Comparison of ENCODE assay signal across 8 mouse cellular contexts in the genomic region with DNA sequence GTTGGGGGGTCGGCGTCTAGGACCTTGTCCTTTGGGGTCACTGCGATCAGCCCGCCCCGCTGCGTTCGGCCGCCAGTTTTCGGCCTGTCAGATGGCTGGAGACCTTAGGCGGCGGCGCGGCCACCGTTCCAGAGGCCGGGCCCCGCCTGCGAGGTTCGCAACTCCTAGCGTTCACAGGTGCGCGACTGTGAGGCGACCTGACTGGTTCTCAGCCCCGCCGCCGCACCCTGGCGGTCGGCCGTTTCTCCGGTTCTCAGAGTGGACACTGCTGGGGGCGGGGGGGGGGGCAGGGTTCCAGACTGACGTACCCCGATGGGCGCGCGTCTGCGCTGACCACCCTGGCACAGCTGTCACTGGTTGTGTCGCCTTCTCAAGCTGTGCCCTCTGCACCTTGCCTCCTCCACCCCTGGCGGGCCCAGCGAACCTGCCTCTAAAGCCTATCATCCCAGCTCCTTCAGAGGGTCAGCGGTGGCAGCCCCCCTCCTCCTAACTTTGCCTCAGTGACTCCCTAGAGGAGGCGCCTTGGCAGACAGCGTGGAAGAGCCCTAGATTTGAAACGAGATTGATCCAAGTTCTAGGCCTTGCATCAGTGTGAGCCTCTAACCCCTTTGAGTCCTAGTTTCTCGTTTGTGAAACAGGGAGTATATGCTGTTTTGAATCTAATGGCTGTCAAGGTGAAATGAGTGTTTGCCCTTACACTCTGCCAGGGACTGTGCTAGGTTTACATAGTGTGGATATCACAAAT. TPM values are rescaled to one million over a fixed set of nuclear protein-coding genes. Genes with fewer than 3 reads are reported as not detected.
DNase-seq lines count a peak whose midpoint lies in the region; ATAC-seq and TF ChIP-seq lines count a peak whose summit lies in the region.

No protein-coding gene starts in this region.

- peak overlapping the region; percentile 92 for H3K4me2 ChIP-seq in neural tube, embryonic 11.5 days (ENCODE audit: low read depth)
- peak overlapping the region; percentile 86 for H3K4me2 ChIP-seq in hindbrain, embryonic 16.5 days (ENCODE audit: low read length)
- H3K4me2 ChIP-seq in midbrain, postnatal 0 days (ENCODE audit: low read depth, low read length, poor library complexity, severe bottlenecking): peak overlapping the region; percentile 97

- H3K27me3 ChIP-seq in neural tube, embryonic 11.5 days (ENCODE audit: control insufficient read depth, insufficient read depth, low read length): no peaks in the 10 kb centered on the region
- no peaks in the 10 kb centered on the region for H3K27me3 ChIP-seq in hindbrain, embryonic 16.5 days (replicated peaks; ENCODE audit: control insufficient read depth, insufficient read depth, low read length)
- H3K27me3 ChIP-seq in midbrain, postnatal 0 days (ENCODE audit: insufficient read depth, low read length): no peaks in the 10 kb centered on the region

- H3K27ac ChIP-seq in neural tube, embryonic 11.5 days (ENCODE audit: low read depth, low read length): peak overlapping the region; percentile 98
- H3K27ac ChIP-seq in hindbrain, embryonic 16.5 days (ENCODE audit: low read depth, low read length): peak overlapping the region; percentile 99
- peak overlapping the region; percentile 97 for H3K27ac ChIP-seq in midbrain, postnatal 0 days (ENCODE audit: low read depth, low read length)

- TF ChIP-seq CTCF in midbrain, postnatal 0 days (IDR thresholded peaks at IDR 0.05): 0 out of 2 replicates have a peak, but pooled peaks have one; percentile 7

- peaks cover 24% of the 10 kb centered on the region for H3K36me3 ChIP-seq in neural tube, embryonic 11.5 days (ENCODE audit: control insufficient read depth, insufficient read depth, low read length)
- peaks cover 34% of the 10 kb centered on the region for H3K36me3 ChIP-seq in hindbrain, embryonic 16.5 days (ENCODE audit: control insufficient read depth, insufficient read depth, low read length)
- H3K36me3 ChIP-seq in midbrain, postnatal 0 days (ENCODE audit: insufficient read depth, low read length): peaks cover 43% of the 10 kb centered on the region

- DNase-seq in cerebellum, adult 11-12 months: peak; percentile 68
- DNase-seq in cerebellum, postnatal 4 days (ENCODE audit: low spot score in 2 of 2): no peak
- no peak for DNase-seq in neural tube, embryonic 11.5 days (ENCODE audit: low spot score)
- no peak for DNase-seq in neural tube, embryonic 10.5 days (ENCODE audit: extremely low spot score, low spot score)
- no peak for DNase-seq in midbrain, postnatal 0 days (ENCODE audit: low spot score)
- DNase-seq in retina, postnatal 1 day: no peak
- DNase-seq in layer of hippocampus, adult 11-12 months (ENCODE audit: low spot score): no peak

- H3K4me3 ChIP-seq in neural tube, embryonic 11.5 days (ENCODE audit: low read depth, low read length): peak overlapping the region; percentile 93
- peak overlapping the region; percentile 90 for H3K4me3 ChIP-seq in hindbrain, embryonic 16.5 days (ENCODE audit: low read length)
- peak overlapping the region; percentile 65 for H3K4me3 ChIP-seq in midbrain, postnatal 0 days (ENCODE audit: low read depth, low read length)

- H3K9me3 ChIP-seq in neural tube, embryonic 11.5 days (ENCODE audit: control insufficient read depth, low read length): no peaks in the 10 kb centered on the region
- no peaks in the 10 kb centered on the region for H3K9me3 ChIP-seq in hindbrain, embryonic 16.5 days (ENCODE audit: control insufficient read depth, low read length)
- H3K9me3 ChIP-seq in midbrain, postnatal 0 days (ENCODE audit: low read length): no peaks in the 10 kb centered on the region

- peak overlapping the region; percentile 93 for H3K9ac ChIP-seq in neural tube, embryonic 11.5 days (ENCODE audit: low read length)
- peak overlapping the region; percentile 91 for H3K9ac ChIP-seq in hindbrain, embryonic 16.5 days (ENCODE audit: low read depth, low read length)
- H3K9ac ChIP-seq in midbrain, postnatal 0 days (replicated peaks; ENCODE audit: low read length, poor library complexity, severe bottlenecking): peak overlapping the region; percentile 80

- 2% methylated on average over 44 of the region's 44 CpGs for WGBS in neural tube, embryonic 11.5 days
- WGBS in hindbrain, embryonic 16.5 days: 1% methylated on average over 37 of the region's 44 CpGs
- 2% methylated on average over 42 of the region's 44 CpGs for WGBS in midbrain, postnatal 0 days

- peaks cover 10% of the 10 kb centered on the region for H3K4me1 ChIP-seq in neural tube, embryonic 11.5 days (ENCODE audit: control insufficient read depth, insufficient read depth, low read length)
- H3K4me1 ChIP-seq in hindbrain, embryonic 16.5 days (ENCODE audit: control insufficient read depth, insufficient read depth, low read depth, low read length): peaks cover 21% of the 10 kb centered on the region
- H3K4me1 ChIP-seq in midbrain, postnatal 0 days (ENCODE audit: insufficient read depth, low read length): peaks cover 10% of the 10 kb centered on the region

- ATAC-seq in neural tube, embryonic 11.5 days (ENCODE audit: insufficient read depth, low FRiP score, low TSS enrichment): peak; percentile 16
- peak; percentile 12 for ATAC-seq in hindbrain, embryonic 16.5 days
- peak; percentile 12; the same call in 1 of the 2 replicates for ATAC-seq in midbrain, postnatal 0 days (ENCODE audit: low FRiP score)

RNA-seq across cellular contexts. Expression of a gene that starts 0.9 kb away (rescaled TPM):
- 34.4 and 36.7 TPM in 2 replicates for polyA plus RNA-seq in neural tube, embryonic 11.5 days (2014; fragmentation: Nextera tagmentation; extraction: Ambion mirVana)
- polyA plus RNA-seq in hindbrain, embryonic 16.5 days (2015; fragmentation: Nextera tagmentation; extraction: Ambion mirVana): 29.0 and 38.4 TPM in 2 replicates
- total RNA-seq in midbrain, postnatal 0 days (2014; rRNA removed): 27.8 and 36.3 TPM in 2 replicates
- 34.6 and 34.8 TPM in 2 replicates for polyA plus RNA-seq in midbrain, postnatal 0 days (2015; fragmentation: Nextera tagmentation; extraction: Ambion mirVana)

RNA-seq across cellular contexts. Expression of a gene that starts 10.3 kb away (rescaled TPM):
- polyA plus RNA-seq in neural tube, embryonic 11.5 days (2014; fragmentation: Nextera tagmentation; extraction: Ambion mirVana): 81.9 and 84.8 TPM in 2 replicates
- polyA plus RNA-seq in hindbrain, embryonic 16.5 days (2015; fragmentation: Nextera tagmentation; extraction: Ambion mirVana): 62.4 and 68.8 TPM in 2 replicates
- 34.7 and 37.3 TPM in 2 replicates for total RNA-seq in midbrain, postnatal 0 days (2014; rRNA removed)
- polyA plus RNA-seq in midbrain, postnatal 0 days (2015; fragmentation: Nextera tagmentation; extraction: Ambion mirVana): 50.0 and 55.8 TPM in 2 replicates

RNA-seq across cellular contexts. Expression of a gene that starts 10.3 kb away (rescaled TPM):
- 789 and 790 TPM in 2 replicates for polyA plus RNA-seq in neural tube, embryonic 11.5 days (2014; fragmentation: Nextera tagmentation; extraction: Ambion mirVana)
- polyA plus RNA-seq in hindbrain, embryonic 16.5 days (2015; fragmentation: Nextera tagmentation; extraction: Ambion mirVana): 471 and 479 TPM in 2 replicates
- 494 and 628 TPM in 2 replicates for total RNA-seq in midbrain, postnatal 0 days (2014; rRNA removed)
- polyA plus RNA-seq in midbrain, postnatal 0 days (2015; fragmentation: Nextera tagmentation; extraction: Ambion mirVana): 587 and 625 TPM in 2 replicates

RNA-seq across cellular contexts. Expression of a gene that starts 13.7 kb away (rescaled TPM):
- 36.7 and 40.0 TPM in 2 replicates for polyA plus RNA-seq in neural tube, embryonic 11.5 days (2014; fragmentation: Nextera tagmentation; extraction: Ambion mirVana)
- 31.5 and 35.2 TPM in 2 replicates for polyA plus RNA-seq in hindbrain, embryonic 16.5 days (2015; fragmentation: Nextera tagmentation; extraction: Ambion mirVana)
- 53.3 and 59.1 TPM in 2 replicates for total RNA-seq in midbrain, postnatal 0 days (2014; rRNA removed)
- 40.4 and 41.0 TPM in 2 replicates for polyA plus RNA-seq in midbrain, postnatal 0 days (2015; fragmentation: Nextera tagmentation; extraction: Ambion mirVana)

RNA-seq across cellular contexts. Expression of a gene that starts 20.8 kb away (rescaled TPM):
- polyA plus RNA-seq in neural tube, embryonic 11.5 days (2014; fragmentation: Nextera tagmentation; extraction: Ambion mirVana): 39.6 and 42.9 TPM in 2 replicates
- polyA plus RNA-seq in hindbrain, embryonic 16.5 days (2015; fragmentation: Nextera tagmentation; extraction: Ambion mirVana): 61.3 and 64.6 TPM in 2 replicates
- total RNA-seq in midbrain, postnatal 0 days (2014; rRNA removed): 79.5 and 98.1 TPM in 2 replicates
- polyA plus RNA-seq in midbrain, postnatal 0 days (2015; fragmentation: Nextera tagmentation; extraction: Ambion mirVana): 50.2 and 51.6 TPM in 2 replicates
